Mouse (Mus musculus): Measurements from ENCODE around the gene Crat. TPM values are rescaled to one million over a fixed set of nuclear protein-coding genes. Genes with fewer than 3 reads are reported as not detected.

The Crat gene
- polyA plus RNA-seq, 1 experiment from 2014 or later = 74.5 TPM

Small RNAs within 50 kb of the gene (microRNA-seq; reads per million reads assigned to microRNA genes)
- gene Gm47292 = not detected

Other genes starting within 250 kb of the Crat start
- 30.4 and 30.6 TPM in 2 replicates for gene Endog, start 244.3 kb downstream of the Crat start, polyA plus RNA-seq (2015; fragmentation: Nextera tagmentation; extraction: Ambion mirVana)
- gene Spout1, start 237.4 kb downstream of the Crat start, polyA plus RNA-seq (2015; fragmentation: Nextera tagmentation; extraction: Ambion mirVana) = 33.6 TPM in 2 replicates
- gene Kyat1, start 210.0 kb downstream of the Crat start, polyA plus RNA-seq (2015; fragmentation: Nextera tagmentation; extraction: Ambion mirVana) = 16.3 and 17.2 TPM in 2 replicates
- gene Lrrc8a, start 178.1 kb downstream of the Crat start, polyA plus RNA-seq (2015; fragmentation: Nextera tagmentation; extraction: Ambion mirVana) = 39.6 and 41.9 TPM in 2 replicates
- 0.19 and 0.27 TPM in 2 replicates for gene Gm28035, start 175.2 kb downstream of the Crat start, polyA plus RNA-seq (2015; fragmentation: Nextera tagmentation; extraction: Ambion mirVana)
- gene Phyhd1, start 149.6 kb downstream of the Crat start, polyA plus RNA-seq (2015; fragmentation: Nextera tagmentation; extraction: Ambion mirVana) = 7.0 and 8.2 TPM in 2 replicates
- gene Gm28038, start 134.8 kb downstream of the Crat start, polyA plus RNA-seq (2015; fragmentation: Nextera tagmentation; extraction: Ambion mirVana) = not detected in 2 replicates
- 27.8 and 30.3 TPM in 2 replicates for gene Dolk, start 129.5 kb downstream of the Crat start, polyA plus RNA-seq (2015; fragmentation: Nextera tagmentation; extraction: Ambion mirVana)
- 22.2 and 25.7 TPM in 2 replicates for gene Nup188, start 129.4 kb downstream of the Crat start, polyA plus RNA-seq (2015; fragmentation: Nextera tagmentation; extraction: Ambion mirVana)
- gene Sh3glb2, start 56.5 kb downstream of the Crat start, polyA plus RNA-seq (2015; fragmentation: Nextera tagmentation; extraction: Ambion mirVana) = 122 and 124 TPM in 2 replicates
- 28.9 and 31.4 TPM in 2 replicates for gene Miga2, start 51.6 kb downstream of the Crat start, polyA plus RNA-seq (2015; fragmentation: Nextera tagmentation; extraction: Ambion mirVana)
- 18.8 and 23.2 TPM in 2 replicates for gene Dolpp1, start 23.6 kb downstream of the Crat start, polyA plus RNA-seq (2015; fragmentation: Nextera tagmentation; extraction: Ambion mirVana)
- gene Ptpa, start 226 bp upstream of the Crat start, polyA plus RNA-seq (2015; fragmentation: Nextera tagmentation; extraction: Ambion mirVana) = 100.0 and 109 TPM in 2 replicates
- gene Ier5l, start 58.4 kb upstream of the Crat start, polyA plus RNA-seq (2015; fragmentation: Nextera tagmentation; extraction: Ambion mirVana) = 0.96 and 1.0 TPM in 2 replicates
- 2.1 and 2.4 TPM in 2 replicates for gene Cstad, start 179.2 kb upstream of the Crat start, polyA plus RNA-seq (2015; fragmentation: Nextera tagmentation; extraction: Ambion mirVana)